Mouse (Mus musculus) gastrocnemius, postnatal 14 days (tissue): ENCODE results near the gene Iqch. TPM values are rescaled to one million over a fixed set of nuclear protein-coding genes. Genes with fewer than 3 reads are reported as not detected.

ENCODE experiments used
- DNase-seq: peaks from one replicate; pipeline ENCODE4 v3.0.0; 2021; ENCODE audit warnings: mixed read lengths
- intact Hi-C: fragments of 180-260 bp; cut with DNase I; formaldehyde crosslinking; loops from one replicate; pipeline ENCODE4 v1.15.1; 2025; ENCODE audit warnings: low total_unique reads
- long read RNA-seq, 2 experiments: library from polyadenylated mRNA; stranded (forward); transcript quantifications; one replicate each; pipeline ENCODE4 v2.0.0; 2021
- total RNA-seq, 2 experiments: library from RNA; stranded (reverse); gene quantifications; 2 replicates each; pipeline ENCODE4 v1.2.3; 2021

Gene Iqch
- under 1 TPM in 1 of 2 experiments, not detected in 1; 0.07 TPM for total RNA-seq
- long read RNA-seq, experiment 1: 0 reads
- long read RNA-seq, experiment 2: 0 reads

GRCm38 (mm10) chr9:63602043-63602939 lies at the start of gene Iqch, which contains the start of gene Aagab:
Gene Iqch, minus strand, starts transcription at chr9:63602493.
Gene Aagab, plus strand, starts transcription at chr9:63602660.
- DNase-seq: peak; percentile 95
- intact Hi-C loops: no loop called here

GRCm38 (mm10) chr9:63651594-63651993 lies 49.3 kb upstream of the Iqch start:
- DNase-seq: peak; percentile 71
- intact Hi-C loops: no loop called here

DNA sequence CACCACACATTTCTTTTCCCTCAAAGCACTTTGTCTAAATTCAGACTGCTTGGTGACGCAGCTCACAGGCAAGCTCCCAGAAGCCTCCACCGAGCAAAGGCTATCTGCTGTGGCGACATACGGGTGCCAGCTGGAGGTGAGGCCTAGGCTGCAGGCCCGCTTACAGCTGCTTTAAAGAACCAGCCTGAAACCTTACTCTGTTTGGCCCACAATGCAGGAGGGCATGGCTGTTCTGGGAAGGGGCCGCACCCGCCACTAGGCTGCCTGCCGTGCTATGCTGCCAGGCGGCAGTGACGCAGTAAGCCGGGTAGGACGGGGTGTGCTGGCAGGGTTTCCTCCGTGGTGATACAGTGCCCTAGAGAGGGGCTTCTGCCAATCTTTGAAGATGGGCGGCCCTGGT lies 48.6 kb upstream of the Iqch start:
- intact Hi-C loops: no loop called here
- peak; percentile 70 for DNase-seq

GRCm38 (mm10) chr9:63649841-63650545 lies 47.7 kb upstream of the Iqch start:
- peak; percentile 39 for DNase-seq
- intact Hi-C loops: no loop called here

DNA sequence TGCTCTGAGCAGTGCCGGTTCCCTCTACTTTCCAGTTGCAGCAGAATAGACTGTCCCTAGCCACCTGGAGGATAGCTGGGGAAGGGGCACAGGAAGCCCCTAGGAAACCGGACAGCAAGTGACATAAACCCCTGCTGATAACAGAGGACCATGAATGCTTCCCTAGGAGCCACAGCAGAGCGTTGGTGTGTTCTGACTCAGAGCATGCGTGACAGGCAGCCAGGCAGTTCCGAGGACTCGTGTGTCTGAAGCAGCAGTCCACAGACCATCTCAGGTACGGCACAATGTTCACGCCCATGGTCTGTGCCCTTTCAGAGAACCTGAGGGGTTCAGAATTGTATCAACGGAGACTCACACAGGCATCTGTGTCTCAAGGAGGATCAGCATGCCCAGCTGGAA lies 46.2 kb upstream of the Iqch start:
- DNase-seq: no peak
- intact Hi-C loops: no loop called here

DNA sequence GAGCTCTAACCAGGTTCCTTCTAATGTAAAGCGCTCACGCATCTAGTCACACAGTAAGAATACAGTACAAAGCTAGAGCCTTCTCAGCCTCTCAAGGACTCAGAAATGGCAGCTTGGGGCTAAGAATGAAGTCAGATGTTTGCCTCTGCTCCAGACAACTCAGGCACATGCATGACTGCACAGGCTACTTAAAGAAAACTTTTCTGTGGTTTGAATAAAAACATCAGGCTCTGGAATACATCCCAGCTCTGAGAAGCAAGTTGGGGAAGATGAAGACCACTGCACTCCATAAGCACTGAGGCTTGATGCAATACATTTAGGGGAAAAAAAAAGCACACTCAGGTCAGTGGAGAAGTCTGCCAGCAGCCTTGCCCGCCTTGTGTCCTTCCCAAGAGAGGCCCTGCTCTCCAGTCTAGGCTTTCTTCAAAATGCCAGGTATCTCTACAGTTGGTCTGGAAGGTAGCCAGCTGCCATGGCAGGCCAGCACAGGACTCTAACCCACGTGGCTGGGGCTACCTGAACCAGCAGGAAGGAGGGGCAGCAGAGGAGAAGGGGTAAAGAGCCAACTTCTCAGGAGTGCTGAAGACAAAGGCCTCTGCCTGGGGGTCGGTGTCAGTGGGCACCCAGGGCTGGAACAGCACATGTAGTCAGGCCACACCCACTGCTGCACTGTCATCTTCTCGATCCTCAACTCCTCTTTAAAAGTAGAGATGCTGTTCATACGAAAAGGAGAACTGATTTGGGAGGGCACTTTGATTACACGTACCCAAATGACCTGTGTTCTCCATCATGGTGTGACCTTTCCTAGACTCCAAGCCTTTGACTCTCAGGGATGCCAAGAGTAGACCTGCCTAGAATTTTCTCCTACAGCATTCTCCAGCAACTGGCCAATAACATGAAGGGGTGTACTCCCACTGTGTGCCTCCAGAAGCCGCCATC lies 45.6 kb upstream of the Iqch start:
- DNase-seq: no peak
- intact Hi-C loops: no loop called here

DNA sequence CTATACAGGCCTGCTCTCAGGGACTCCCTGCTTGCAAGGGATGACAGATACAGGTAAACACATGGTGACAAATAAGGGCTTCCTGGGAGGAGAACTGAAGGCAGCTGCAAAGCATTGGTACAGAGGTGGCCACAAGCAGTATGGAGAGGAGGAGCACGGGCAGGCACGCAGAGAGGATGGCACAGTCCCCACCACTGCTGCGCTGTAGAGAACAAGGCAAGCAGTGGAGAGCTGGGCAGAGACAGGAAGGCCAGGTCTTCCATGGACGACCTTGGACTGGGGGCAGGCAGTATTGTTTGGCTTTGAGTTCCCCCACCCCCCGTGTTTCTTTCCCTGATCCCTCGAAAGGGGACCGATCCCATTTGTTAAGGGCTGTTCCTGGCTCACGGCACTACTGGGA lies 42.8 kb upstream of the Iqch start:
- DNase-seq: no peak
- intact Hi-C loops: no loop called here

DNA sequence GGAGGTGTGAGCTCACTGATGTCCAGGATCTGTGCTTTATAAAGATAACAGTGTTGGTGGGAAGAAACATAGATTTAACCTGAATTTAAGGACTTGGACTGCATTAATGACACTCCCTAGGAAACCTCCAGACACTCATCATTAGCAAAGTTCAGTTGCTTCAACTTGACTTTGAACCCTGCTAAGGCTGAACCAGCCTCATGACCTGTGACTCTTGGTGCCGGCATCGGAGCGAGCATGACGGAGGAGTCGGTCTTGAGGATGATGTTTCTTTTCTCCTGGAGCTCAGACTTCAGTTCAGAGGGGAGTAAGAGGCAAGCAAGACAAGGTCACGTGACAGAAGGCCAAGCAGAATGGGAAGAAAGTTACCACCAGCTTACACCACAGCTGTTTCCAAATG lies 41.7 kb upstream of the Iqch start:
- intact Hi-C loops: no loop called here

GRCm38 (mm10) chr9:63641983-63642646 lies 39.8 kb upstream of the Iqch start:
- intact Hi-C loops: no loop called here
- no peak for DNase-seq

More for the DNA sequence above, 41.7 kb upstream of the Iqch start:
- no peak for DNase-seq

DNA sequence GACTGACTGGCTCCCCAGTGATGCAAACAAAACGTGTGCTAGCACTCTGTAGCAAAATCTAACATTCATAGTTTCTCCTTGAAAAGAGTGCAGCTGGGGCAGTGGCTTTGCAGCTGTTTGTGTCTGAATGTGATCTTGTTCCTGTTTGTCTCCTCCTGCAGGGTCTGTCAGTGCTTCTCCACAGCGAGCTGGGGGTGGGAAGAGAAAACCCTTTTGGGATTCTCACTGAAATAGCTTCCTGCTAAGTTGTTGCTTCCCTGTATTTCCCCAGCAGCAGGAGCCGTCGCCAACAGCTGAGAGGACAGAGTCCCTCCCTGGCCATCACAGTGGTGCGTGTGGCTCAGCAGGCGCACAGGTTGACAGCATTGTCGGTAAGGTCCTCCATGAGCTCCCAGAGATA lies 33.8 kb upstream of the Iqch start:
- no peak for DNase-seq
- intact Hi-C loops: no loop called here

- intact Hi-C loops: no loop called here
- no peak for DNase-seq
These were observed 31.0 kb upstream of the Iqch start for GRCm38 (mm10) chr9:63633334-63633733.

DNA sequence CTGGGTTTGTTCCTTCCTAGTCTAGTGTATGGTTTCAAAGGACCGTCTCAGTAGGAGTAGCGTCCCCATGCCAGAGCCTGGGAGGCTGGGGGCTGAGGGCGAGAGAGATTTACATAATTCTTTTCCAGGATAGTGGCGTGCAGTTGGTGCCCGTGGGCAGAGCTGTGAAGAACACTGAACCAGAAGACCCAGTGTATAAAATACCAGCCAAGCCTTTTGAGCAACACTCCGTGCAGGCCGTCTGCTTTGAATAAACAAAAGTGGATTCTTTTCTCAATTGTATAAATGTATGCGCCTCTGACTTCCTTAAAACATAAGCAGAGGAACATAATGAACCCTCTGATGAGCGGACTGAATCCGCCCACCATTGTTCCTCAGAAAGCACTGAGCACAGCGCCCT lies 30.6 kb upstream of the Iqch start:
- intact Hi-C loops: no loop called here
- DNase-seq: no peak

DNA sequence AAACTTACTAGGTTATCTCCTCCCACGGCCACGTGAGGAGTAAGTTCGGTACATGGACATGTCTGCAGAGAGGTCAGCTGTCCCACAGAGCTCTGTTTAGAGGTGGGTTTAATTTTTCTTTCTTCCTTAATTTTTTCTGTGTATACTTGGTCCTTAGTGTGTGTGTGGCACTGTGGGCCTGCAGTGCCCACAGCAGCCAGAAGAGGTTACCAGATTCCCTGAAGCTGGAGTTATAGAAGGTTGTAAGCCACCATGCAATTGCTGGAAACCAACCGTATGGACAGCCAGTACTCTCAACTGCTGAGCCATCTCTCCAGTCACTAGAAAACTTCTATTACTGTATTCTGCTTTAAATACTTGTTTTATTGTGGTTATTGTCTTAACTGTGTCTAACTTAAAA lies 29.8 kb upstream of the Iqch start:
- DNase-seq: no peak
- intact Hi-C loops: no loop called here

DNA sequence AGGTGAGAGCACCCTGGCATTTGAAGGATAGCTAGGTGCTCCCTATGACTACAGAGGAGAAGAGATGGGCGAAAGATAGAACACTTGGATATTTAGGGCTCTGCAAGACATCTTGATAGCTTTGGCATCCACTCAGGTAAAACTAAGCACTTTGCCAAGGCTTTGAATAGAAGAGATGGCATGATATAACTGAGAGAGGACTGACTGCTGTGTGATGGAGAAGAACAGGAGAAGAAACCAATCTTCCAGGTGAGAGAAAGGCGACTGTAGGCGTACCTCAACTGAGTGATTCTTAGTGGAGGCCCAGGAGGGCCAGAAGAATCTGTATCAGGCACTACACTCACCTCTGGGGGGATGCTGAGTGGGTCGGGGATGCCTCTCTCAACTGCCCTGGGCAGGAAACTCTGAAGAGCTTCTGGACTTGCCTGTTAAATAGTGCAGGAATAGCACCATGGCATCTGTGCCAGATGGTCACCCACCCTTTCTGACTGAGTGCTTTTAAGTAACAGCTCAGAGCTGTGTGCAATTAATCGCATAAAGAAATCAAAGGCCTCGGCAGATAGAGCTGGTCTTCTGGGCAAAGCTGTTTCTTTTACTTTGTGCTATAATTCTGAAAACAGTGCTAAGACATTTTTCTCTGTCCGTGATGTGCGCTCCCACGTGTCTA lies 22.9 kb upstream of the Iqch start:
- intact Hi-C loops: loop anchor here (10.0 kb wide), 1 partner anchor 220 kb away; no protein-coding TSS in a partner anchor
- no peak for DNase-seq

DNA sequence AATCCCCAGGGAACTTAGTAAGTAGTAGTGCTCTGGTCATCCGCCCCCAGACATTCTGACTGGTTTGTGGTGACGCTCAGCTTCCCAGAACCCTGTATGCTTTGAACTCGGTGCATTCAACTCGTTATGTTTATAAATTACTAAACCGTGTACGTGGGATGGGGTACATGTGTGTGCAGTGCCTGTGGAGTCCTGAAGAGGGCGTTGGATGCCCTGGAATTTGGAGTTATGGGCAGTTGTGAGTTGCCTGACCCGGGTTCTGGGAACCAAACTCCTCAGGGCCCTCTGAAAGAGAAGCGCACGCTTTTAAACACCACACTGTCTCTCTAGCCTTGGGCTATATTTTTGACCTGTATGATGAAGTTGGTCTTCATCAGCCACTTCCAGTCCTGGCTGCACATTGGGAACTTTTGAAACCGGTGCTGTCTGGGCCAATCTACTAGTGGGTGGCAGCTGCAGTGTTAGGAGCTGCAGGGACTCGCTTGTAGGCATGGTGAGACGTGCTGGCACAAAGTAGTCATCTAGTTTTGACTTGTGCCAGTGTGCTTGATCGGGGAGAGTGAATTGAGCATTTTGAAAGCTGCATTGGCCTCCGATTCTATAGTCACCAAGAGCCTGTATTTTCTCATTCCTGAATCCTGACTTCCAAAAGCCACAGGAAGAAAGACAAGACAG lies 21.7 kb upstream of the Iqch start:
- intact Hi-C loops: loop anchor here (10.0 kb wide), 1 partner anchor 221 kb away; no protein-coding TSS in a partner anchor
- DNase-seq: no peak

GRCm38 (mm10) chr9:63617967-63618366 lies 15.7 kb upstream of the Iqch start:
- intact Hi-C loops: no loop called here
- DNase-seq: no peak

- DNase-seq: no peak
- intact Hi-C loops: no loop called here
These were observed 12.0 kb upstream of the Iqch start for GRCm38 (mm10) chr9:63614018-63614985.
